Mouse (Mus musculus) liver, postnatal 0 days (tissue): ENCODE results near the gene 4932438H23Rik. TPM values are rescaled to one million over a fixed set of nuclear protein-coding genes. Genes with fewer than 3 reads are reported as not detected.

Source experiments
- ATAC-seq: fragments of 200-750 bp; cut with Nextera tagmentation; 2 replicates; pipeline ENCODE4 v1.8.0; 2017; ENCODE audit warnings: mild to moderate bottlenecking, moderate library complexity
- DNase-seq: peaks from one replicate; pipeline ENCODE4 v3.0.0-alpha.2; 2016
- H3K27ac ChIP-seq: fragments of 300-500 bp; sonication (generic); 2 replicates; pipeline ENCODE4 v1.5.1; 2014; ENCODE audit warnings: antibody characterized with exemption, moderate library complexity, mild to moderate bottlenecking, low read depth
- H3K27me3 ChIP-seq: fragments of 300-500 bp; sonication (generic); 2 replicates; pipeline ENCODE4 v1.6.1; 2014; ENCODE audit warnings: low read length, control low read depth, mixed read lengths; ENCODE audit not compliant: insufficient read depth
- H3K36me3 ChIP-seq: fragments of 300-500 bp; sonication (generic); replicated peaks from 2 replicates; pipeline ENCODE4 v1.6.1; 2014; ENCODE audit warnings: mild to moderate bottlenecking, control low read depth, low read length, moderate library complexity, mixed read lengths; ENCODE audit not compliant: insufficient read depth
- H3K4me1 ChIP-seq: fragments of 300-500 bp; sonication (generic); 2 replicates; pipeline ENCODE4 v1.6.1; 2014; ENCODE audit warnings: antibody characterized with exemption, mild to moderate bottlenecking, control low read depth; ENCODE audit not compliant: insufficient read depth
- H3K4me2 ChIP-seq: fragments of 300-500 bp; sonication (generic); 2 replicates; pipeline ENCODE4 v1.6.1; 2014; ENCODE audit warnings: low read depth, mild to moderate bottlenecking, low read length, moderate library complexity, mixed read lengths
- H3K4me3 ChIP-seq: fragments of 300-500 bp; sonication (generic); 2 replicates; pipeline ENCODE4 v1.5.1; 2014; ENCODE audit warnings: low read depth, low read length
- H3K9ac ChIP-seq: fragments of 300-500 bp; sonication (generic); replicated peaks from 2 replicates; pipeline ENCODE4 v1.6.1; 2014; ENCODE audit warnings: mild to moderate bottlenecking, moderate library complexity
- H3K9me3 ChIP-seq: fragments of 300-500 bp; sonication (generic); 2 replicates; pipeline ENCODE4 v1.6.1; 2016; ENCODE audit warnings: mild to moderate bottlenecking, control low read depth, low read length, mixed read lengths
- CTCF ChIP-seq: sonication (generic); IDR thresholded peaks from 2 replicates; pipeline ENCODE4 v1.5.1; 2016; ENCODE audit warnings: antibody characterized with exemption, low read depth
- EP300 ChIP-seq: IDR thresholded peaks from 2 replicates; pipeline ENCODE4 v1.6.1; 2016; ENCODE audit warnings: antibody characterized with exemption, low read depth, mild to moderate bottlenecking
- WGBS: fragments of 180-500 bp; shearing (Covaris S2); extraction: QIAGEN DNeasy Blood & Tissue Kit; methylation state at CpG from one replicate; pipeline ENCODE4 v1.1.7; 2014; ENCODE audit not compliant: insufficient replicate concordance; 5-methylcytosine and 5-hydroxymethylcytosine counted together
- polyA plus RNA-seq: library from polyadenylated mRNA; unstranded; fragments of >200 nt; fragmentation: Nextera tagmentation; extraction: Ambion mirVana; gene quantifications from 2 replicates; pipeline ENCODE4 v1.2.1, GENCODE M21; 2015

The 4932438H23Rik gene
- polyA plus RNA-seq, 1 experiment from 2014 or later: not detected

DNA sequence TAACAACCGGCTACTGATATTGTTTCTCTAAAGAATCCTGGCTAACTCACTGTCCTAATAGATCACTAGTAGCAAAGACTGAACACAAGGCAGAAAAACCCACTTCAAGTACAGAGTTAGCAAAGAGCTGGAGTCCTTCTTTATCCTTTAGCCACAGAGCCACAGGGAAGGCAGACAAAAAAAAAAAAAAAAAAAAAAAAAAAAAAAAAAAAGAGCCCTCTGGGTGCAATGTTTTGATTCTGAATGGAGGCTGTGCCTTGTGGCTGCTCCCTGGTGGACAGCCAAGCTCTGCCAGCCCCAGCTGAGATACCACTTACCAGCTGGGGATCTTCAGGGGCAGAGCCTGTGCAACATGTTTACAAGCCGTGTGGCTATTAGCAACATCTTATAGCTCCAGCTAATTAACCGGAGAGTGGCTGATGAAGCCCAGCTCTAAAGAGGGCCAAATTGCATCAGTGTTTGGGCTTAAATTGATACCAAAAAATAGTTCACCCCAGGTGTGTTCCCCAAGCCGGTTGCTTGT lies 2.1 kb upstream of the 4932438H23Rik start:
- DNase-seq (no peak), ATAC-seq (no peak)
- Histone ChIP-seq H3K9ac (no peak overlapping the region), H3K9me3 (no peaks in the 10 kb centered on the region), H3K4me2 (no peak overlapping the region), H3K4me1 (no peaks in the 10 kb centered on the region), H3K4me3 (no peak overlapping the region), H3K27ac (no peak overlapping the region), H3K27me3 (no peaks in the 10 kb centered on the region; the same call in 1 of the 2 replicates), H3K36me3 (no peaks in the 10 kb centered on the region)
- WGBS: 85% methylated on average over 4 of the region's 4 CpGs
- TF ChIP-seq CTCF (no peak), EP300 (no peak)

GRCm38 (mm10) chr16:91096016-91096415 lies 1.1 kb upstream of the 4932438H23Rik start:
- no peak overlapping the region for H3K9ac ChIP-seq
- TF ChIP-seq CTCF (no peak), EP300 (no peak)
- ATAC-seq (no peak), DNase-seq (no peak)
- H3K27ac ChIP-seq: no peak overlapping the region
- H3K36me3 ChIP-seq: no peaks in the 10 kb centered on the region
- H3K4me3 ChIP-seq: no peak overlapping the region
- no peak overlapping the region for H3K4me2 ChIP-seq
- 60% methylated on average over 2 of the region's 2 CpGs for WGBS
- H3K27me3 ChIP-seq: no peaks in the 10 kb centered on the region; the same call in 1 of the 2 replicates
- no peaks in the 10 kb centered on the region for H3K4me1 ChIP-seq
- H3K9me3 ChIP-seq: no peaks in the 10 kb centered on the region

DNA sequence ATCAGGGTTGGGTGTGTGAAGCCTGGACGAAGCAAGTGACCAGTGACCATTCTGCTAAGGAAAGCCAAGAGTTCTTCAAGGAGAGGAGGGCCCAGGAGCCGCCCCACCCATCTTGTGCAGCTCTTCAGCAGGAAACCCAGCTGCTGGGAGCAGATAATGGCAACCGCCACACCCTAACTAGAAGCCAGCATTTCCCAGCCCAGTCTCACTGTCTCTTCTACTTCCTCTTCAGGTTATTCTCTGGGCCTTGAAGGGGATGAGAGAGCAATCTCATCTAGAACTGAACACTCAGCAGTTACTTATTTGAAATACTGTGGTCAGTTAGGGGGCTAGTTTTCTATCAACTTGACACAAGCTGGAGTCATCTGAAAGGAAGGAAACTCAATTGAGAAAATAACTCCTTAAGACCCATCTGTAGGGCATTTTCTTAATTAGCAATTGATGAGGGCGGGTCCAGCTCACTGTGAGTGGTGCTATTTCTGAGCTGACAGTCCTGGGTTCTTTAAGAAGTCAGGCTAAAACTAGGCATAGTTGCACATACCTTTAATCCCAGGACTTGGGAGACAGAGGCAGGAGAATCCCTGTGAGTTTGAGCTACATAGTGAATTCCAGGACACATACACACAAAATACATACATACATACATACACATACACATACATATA lies 8.1 kb downstream of the 4932438H23Rik start:
- DNase-seq: peak; percentile 81
- TF ChIP-seq EP300 (peak; percentile 97), CTCF (no peak)

DNA sequence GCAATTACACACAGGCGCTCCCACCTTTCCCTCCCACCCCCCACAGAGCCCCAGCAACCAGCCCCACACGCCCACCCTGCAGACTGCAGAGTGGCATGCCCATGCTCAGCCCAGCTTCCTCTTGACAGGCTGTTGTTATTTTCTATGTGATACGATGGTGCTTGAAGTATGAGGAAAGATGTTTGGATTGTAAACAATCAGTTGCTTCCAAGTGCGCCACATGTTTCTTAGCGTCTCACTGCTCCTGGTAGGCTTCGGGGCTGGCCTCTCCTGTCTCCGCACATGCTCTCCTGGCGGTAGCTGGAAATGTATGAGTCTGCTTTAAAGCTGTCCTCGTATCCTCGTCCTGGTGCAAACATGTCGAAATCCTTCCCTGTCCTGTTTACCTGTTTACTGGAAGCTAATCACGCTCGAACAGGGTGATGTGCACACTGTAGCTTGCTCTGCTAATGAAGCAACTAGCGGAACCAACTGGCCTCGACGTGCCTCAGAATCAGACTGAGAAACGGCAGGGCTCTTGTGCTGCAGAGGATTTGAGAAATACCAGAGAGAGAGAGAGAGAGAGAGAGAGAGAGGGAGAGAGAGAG lies 9.6 kb downstream of the 4932438H23Rik start:
- Histone ChIP-seq H3K36me3 (no peaks in the 10 kb centered on the region), H3K27me3 (no peaks in the 10 kb centered on the region), H3K9me3 (no peaks in the 10 kb centered on the region), H3K4me1 (peaks cover 12% of the 10 kb centered on the region), H3K4me2 (no peak overlapping the region), H3K4me3 (no peak overlapping the region), H3K27ac (peak overlapping the region; percentile 87; the same call in 1 of the 2 replicates), H3K9ac (no peak overlapping the region)
- no peak for DNase-seq
- WGBS: 77% methylated on average over 17 of the region's 17 CpGs
- ATAC-seq: no peak
- TF ChIP-seq CTCF (no peak), EP300 (no peak)

More for the DNA sequence above, 8.1 kb downstream of the 4932438H23Rik start:
- Histone ChIP-seq H3K4me2 (peak overlapping the region; percentile 39), H3K36me3 (no peaks in the 10 kb centered on the region), H3K4me3 (no peak overlapping the region), H3K4me1 (peaks cover 12% of the 10 kb centered on the region), H3K9ac (no peak overlapping the region), H3K9me3 (no peaks in the 10 kb centered on the region), H3K27ac (peak overlapping the region; percentile 87), H3K27me3 (no peaks in the 10 kb centered on the region)
- peak; percentile 99 for ATAC-seq
- 40% methylated on average over 4 of the region's 4 CpGs for WGBS

DNA sequence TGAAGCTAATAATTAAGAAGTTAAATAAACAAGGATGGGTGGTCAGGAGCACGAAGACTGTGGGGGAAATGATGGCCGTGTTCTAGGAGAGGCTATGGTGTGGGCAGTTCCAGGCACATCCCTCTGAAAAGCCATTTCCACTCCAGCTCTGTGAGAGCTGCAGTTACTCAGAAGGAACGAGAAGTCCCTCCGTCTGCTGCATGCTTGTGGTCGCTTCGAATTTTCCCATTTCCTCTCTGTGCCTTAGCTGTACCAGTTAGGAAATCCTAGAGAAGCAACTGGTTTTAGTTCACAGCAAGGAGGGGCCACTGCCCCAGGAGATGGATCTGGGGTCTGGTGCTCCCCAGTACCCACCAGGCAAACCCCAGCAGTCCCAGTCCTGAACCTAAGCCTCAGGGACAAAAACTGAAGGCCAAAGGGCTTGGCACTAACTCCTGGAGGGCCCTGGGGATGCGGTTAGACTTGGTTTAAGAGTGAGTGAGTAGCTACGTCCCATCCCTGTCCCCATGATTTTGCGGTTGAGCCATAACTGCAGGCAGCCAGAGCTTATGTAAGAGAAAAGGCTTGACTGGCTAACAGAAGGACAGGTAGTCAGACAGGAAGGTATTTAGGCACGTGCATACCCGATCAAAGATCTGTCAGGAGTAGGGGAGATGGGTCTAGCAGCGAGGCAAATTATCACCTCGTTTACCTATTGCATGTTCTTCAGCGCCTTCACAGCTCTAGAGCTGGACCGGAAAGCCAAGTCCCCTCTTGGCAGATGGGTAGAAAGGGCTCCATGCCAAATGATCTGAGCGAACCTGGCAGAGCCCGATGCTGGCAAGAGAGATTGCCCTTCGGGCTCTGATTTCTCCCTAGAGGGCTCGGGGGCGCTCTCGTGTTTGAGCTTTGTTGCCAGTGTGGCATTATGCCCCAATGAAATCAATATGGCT lies 10.3 kb downstream of the 4932438H23Rik start:
- Histone ChIP-seq H3K4me2 (no peak overlapping the region), H3K4me3 (no peak overlapping the region), H3K9ac (no peak overlapping the region), H3K27ac (no peak overlapping the region), H3K27me3 (no peaks in the 10 kb centered on the region), H3K4me1 (peaks cover 12% of the 10 kb centered on the region), H3K9me3 (no peaks in the 10 kb centered on the region), H3K36me3 (no peaks in the 10 kb centered on the region)
- WGBS: 81% methylated on average over 21 of the region's 21 CpGs
- ATAC-seq (no peak), DNase-seq (no peak)
- no peak for TF ChIP-seq CTCF
- TF ChIP-seq EP300: no peak
